Mouse (Mus musculus) Muller cell, postnatal 12 days (primary cell): Measurements from ENCODE around the gene Pik3ca.

Experiments
- DNase-seq: peaks from one replicate; pipeline ENCODE4 v3.0.0-alpha.2; 2015; ENCODE audit errors: inconsistent ontology term

The Pik3ca gene

GRCm38 (mm10) chr3:32496711-32497070 is 99.2 kb downstream of the Pik3ca start:
- peak; percentile 93 for DNase-seq

- DNase-seq = no peak
Measured at GRCm38 (mm10) chr3:32500346-32500745, 102.9 kb downstream of the Pik3ca start.

- DNase-seq = no peak
Measured at GRCm38 (mm10) chr3:32505841-32506240, 108.4 kb downstream of the Pik3ca start.

GRCm38 (mm10) chr3:32506366-32507225 is 109.1 kb downstream of the Pik3ca start:
- DNase-seq = no peak

GRCm38 (mm10) chr3:32508666-32509324 is 111.3 kb downstream of the Pik3ca start:
- peak; percentile 78 for DNase-seq

GRCm38 (mm10) chr3:32509496-32510374 is 112.3 kb downstream of the Pik3ca start, which contains the start of gene Zfp639:
Gene Zfp639, plus strand, starts transcription at chr3:32510259.
- DNase-seq = no peak

- peak; percentile 99 for DNase-seq
Measured at GRCm38 (mm10) chr3:32510375-32511190, 113.1 kb downstream of the Pik3ca start.

GRCm38 (mm10) chr3:32511191-32511550 is 113.7 kb downstream of the Pik3ca start:
- DNase-seq = peak; percentile 20

- DNase-seq = no peak
Measured at GRCm38 (mm10) chr3:32512686-32513284, 115.3 kb downstream of the Pik3ca start.

GRCm38 (mm10) chr3:32513528-32513927 is 116.1 kb downstream of the Pik3ca start:
- DNase-seq = no peak
